Mouse (Mus musculus) kidney, embryonic 14.5 days (tissue): ENCODE measurements around the gene Commd1. TPM values are rescaled to one million over a fixed set of nuclear protein-coding genes. Genes with fewer than 3 reads are reported as not detected.

Experiments
- ATAC-seq: fragments of 200-750 bp; cut with Nextera tagmentation; 2 replicates; pipeline ENCODE4 v1.8.0; 2017; ENCODE audit warnings: moderate number of reproducible peaks, mild to moderate bottlenecking, moderate TSS enrichment, moderate library complexity; ENCODE audit not compliant: low FRiP score, low TSS enrichment
- H3K27ac ChIP-seq: fragments of 300-500 bp; sonication (generic); 2 replicates; pipeline ENCODE4 v1.5.1; 2014; ENCODE audit warnings: low read depth, mild to moderate bottlenecking, low read length, moderate library complexity, mixed read lengths
- H3K27me3 ChIP-seq: fragments of 300-500 bp; sonication (generic); 2 replicates; pipeline ENCODE4 v1.6.1; 2014; ENCODE audit warnings: mild to moderate bottlenecking, low read length; ENCODE audit not compliant: control insufficient read depth, insufficient read depth
- H3K36me3 ChIP-seq: fragments of 300-500 bp; sonication (generic); 2 replicates; pipeline ENCODE4 v1.6.1; 2014; ENCODE audit warnings: low read length, mixed read lengths; ENCODE audit not compliant: control insufficient read depth, insufficient read depth
- H3K4me1 ChIP-seq: fragments of 300-500 bp; sonication (generic); 2 replicates; pipeline ENCODE4 v1.6.1; 2014; ENCODE audit warnings: low read length, mixed read lengths; ENCODE audit not compliant: control insufficient read depth, insufficient read depth
- H3K4me2 ChIP-seq: fragments of 300-500 bp; sonication (generic); replicated peaks from 2 replicates; pipeline ENCODE4 v1.6.1; 2014; ENCODE audit warnings: low read depth, mild to moderate bottlenecking, low read length
- H3K4me3 ChIP-seq: fragments of 300-500 bp; sonication (generic); 2 replicates; pipeline ENCODE4 v1.5.1; 2014; ENCODE audit warnings: mild to moderate bottlenecking, low read length
- H3K9ac ChIP-seq: fragments of 300-500 bp; sonication (generic); 2 replicates; pipeline ENCODE4 v1.6.1; 2014; ENCODE audit warnings: low read depth, mild to moderate bottlenecking, low read length, moderate library complexity
- H3K9me3 ChIP-seq: fragments of 300-500 bp; sonication (generic); 2 replicates; pipeline ENCODE4 v1.6.1; 2016; ENCODE audit warnings: low read length; ENCODE audit not compliant: control insufficient read depth
- WGBS: fragments of 180-500 bp; shearing (Covaris S2); extraction: QIAGEN DNeasy Blood & Tissue Kit; methylation state at CpG from one replicate; pipeline ENCODE4 v1.1.7; 2014; 5-methylcytosine and 5-hydroxymethylcytosine counted together
- polyA plus RNA-seq: library from polyadenylated mRNA; unstranded; fragments of >200 nt; fragmentation: Nextera tagmentation; extraction: Ambion mirVana; gene quantifications from 2 replicates; pipeline ENCODE4 v1.2.1, GENCODE M21; 2014

Gene Commd1
- polyA plus RNA-seq, 1 experiment from 2014 or later, result 398 TPM

DNA sequence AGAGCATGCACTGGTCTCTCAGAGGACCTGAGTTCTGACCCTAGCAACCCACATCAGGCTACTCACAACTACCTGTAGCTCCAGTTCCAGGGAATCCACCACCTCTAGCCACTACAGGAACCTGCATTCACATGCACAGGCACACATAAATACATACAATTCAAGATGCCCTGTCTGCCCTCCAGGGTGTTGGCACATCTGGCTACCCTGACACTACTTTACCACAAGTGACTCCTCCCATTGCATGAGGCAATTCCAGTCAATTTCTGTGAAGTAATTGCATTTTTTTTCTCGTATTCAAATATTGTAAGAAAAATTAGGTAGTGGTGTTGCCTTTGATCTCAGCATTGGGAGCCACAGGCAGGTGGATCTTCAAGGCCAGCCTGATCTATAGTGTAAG lies 3.0 kb downstream of the Commd1 start:
- no peak for ATAC-seq
- no peak overlapping the region for H3K9ac ChIP-seq
- peaks cover 7% of the 10 kb centered on the region for H3K4me1 ChIP-seq
- no peak overlapping the region for H3K4me3 ChIP-seq
- no peaks in the 10 kb centered on the region for H3K9me3 ChIP-seq
- H3K4me2 ChIP-seq, result no peak overlapping the region
- peaks cover 14% of the 10 kb centered on the region for H3K36me3 ChIP-seq
- H3K27ac ChIP-seq, result no peak overlapping the region
- 82% methylated on average over 1 of the region's 1 CpGs for WGBS
- no peaks in the 10 kb centered on the region for H3K27me3 ChIP-seq

DNA sequence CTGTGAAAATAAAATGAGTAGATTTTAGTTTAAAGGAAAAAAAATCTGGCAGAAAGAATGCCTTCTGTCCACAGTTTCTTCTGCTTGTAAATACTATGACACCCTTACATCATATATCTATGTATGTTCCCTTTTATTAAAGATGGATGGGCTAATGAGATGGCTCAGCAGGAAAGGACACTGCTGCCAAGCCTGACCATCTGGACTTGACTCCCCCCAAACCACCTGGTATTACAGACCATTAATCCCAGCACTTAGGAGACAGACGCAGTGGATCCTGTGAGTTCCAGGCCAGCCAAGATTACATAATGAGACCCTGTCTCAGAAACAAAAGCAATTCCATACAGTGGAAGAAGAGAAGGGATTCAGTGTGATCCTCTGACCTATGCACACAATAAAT lies 3.5 kb downstream of the Commd1 start:
- Histone ChIP-seq H3K4me1 (peaks cover 7% of the 10 kb centered on the region), H3K4me2 (no peak overlapping the region), H3K9ac (no peak overlapping the region), H3K4me3 (no peak overlapping the region), H3K36me3 (peaks cover 14% of the 10 kb centered on the region), H3K27me3 (no peaks in the 10 kb centered on the region), H3K9me3 (peaks cover 4% of the 10 kb centered on the region), H3K27ac (no peak overlapping the region)
- 56% methylated on average over 1 of the region's 1 CpGs for WGBS
- no peak for ATAC-seq

DNA sequence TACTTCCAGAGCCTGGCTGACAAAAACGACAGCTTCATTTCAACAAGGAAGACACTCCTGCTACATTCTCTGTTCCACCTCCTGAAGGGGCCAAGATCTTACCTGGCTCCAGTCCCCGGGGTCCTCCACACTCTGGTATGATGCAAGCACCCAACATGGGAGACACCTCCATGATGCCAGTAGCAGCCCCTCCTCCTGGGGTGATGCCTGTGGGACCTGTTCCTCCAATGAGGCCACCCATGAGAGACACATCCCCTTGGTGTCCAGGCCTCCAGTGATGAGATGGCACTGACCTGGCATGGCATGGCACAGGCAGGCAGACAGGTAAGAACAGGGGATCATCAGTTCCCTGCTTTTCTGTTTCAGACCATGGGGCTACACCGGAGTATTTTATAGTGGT lies 4.0 kb downstream of the Commd1 start:
- no peak for ATAC-seq
- Histone ChIP-seq H3K4me1 (peaks cover 7% of the 10 kb centered on the region), H3K27me3 (no peaks in the 10 kb centered on the region), H3K4me3 (no peak overlapping the region), H3K27ac (no peak overlapping the region), H3K9me3 (peaks cover 9% of the 10 kb centered on the region), H3K9ac (no peak overlapping the region), H3K4me2 (no peak overlapping the region), H3K36me3 (peaks cover 14% of the 10 kb centered on the region)
- 96% methylated on average over 3 of the region's 3 CpGs for WGBS

DNA sequence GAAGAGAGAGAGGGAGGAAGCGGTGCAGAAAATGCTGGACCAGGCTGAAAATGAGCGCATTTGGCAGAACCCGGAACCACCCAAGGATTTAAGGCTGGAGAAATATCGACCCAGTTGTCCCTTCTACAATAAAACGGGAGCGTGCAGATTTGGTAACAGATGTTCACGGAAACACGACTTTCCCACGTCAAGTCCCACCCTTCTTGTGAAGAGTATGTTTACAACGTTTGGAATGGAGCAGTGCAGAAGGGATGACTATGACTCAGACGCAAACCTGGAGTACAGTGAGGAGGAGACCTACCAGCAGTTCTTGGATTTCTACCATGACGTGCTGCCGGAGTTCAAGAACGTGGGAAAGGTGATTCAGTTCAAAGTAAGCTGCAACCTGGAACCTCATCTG lies 8.6 kb downstream of the Commd1 start:
- peaks cover 14% of the 10 kb centered on the region for H3K36me3 ChIP-seq
- whole genome bisulfite sequencing, result 47% methylated on average over 14 of the region's 14 CpGs

DNA sequence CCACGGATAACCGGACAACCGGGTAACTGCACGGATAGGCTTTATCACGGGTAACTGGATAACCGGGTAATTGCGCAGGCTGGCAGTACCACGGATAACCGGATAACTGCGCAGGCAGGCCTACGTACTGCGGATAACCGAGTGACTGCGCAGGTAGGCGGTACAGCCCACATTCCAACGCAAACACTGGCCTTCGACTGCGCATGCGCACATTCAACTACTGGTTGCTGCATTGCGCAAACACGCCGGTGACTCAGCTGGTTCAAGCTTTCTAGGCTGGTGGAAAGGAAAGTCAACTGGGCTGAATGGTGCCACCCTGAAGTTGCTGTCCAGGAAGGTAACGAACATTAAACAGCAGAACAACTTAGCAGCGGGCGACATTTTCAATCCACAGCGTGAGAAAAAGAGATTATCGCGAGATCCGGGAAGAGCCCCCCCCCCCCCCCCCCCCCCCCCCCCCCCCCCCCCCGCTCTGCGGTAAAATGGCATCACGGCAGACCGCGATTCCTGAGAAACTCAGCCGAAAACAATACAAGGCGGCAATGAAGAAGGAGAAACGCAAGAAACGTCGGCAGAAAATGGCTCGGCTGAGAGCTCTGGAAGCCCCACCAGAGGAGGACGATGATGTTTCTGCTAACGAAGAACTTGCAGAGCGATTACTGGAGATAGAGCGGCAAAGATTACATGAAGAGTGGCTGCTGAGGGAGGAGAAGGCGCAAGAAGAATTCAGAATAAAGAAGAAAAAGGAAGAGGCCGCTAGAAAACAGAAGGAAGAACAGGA lies 9.2 kb downstream of the Commd1 start:
- WGBS, result 54% methylated on average over 43 of the region's 46 CpGs
- Histone ChIP-seq H3K9ac (peak overlapping the region; percentile 63), H3K27me3 (no peaks in the 10 kb centered on the region), H3K36me3 (peaks cover 9% of the 10 kb centered on the region), H3K4me2 (peak overlapping the region; percentile 74), H3K4me3 (peak overlapping the region; percentile 45), H3K4me1 (no peaks in the 10 kb centered on the region), H3K27ac (no peak overlapping the region), H3K9me3 (peaks cover 25% of the 10 kb centered on the region)
- ATAC-seq, result peak; percentile 81

More for the DNA sequence above, 8.6 kb downstream of the Commd1 start:
- Histone ChIP-seq H3K27ac (no peak overlapping the region), H3K9ac (peak overlapping the region; percentile 63; the same call in 1 of the 2 replicates), H3K9me3 (peaks cover 25% of the 10 kb centered on the region), H3K4me3 (peak overlapping the region; percentile 45), H3K27me3 (no peaks in the 10 kb centered on the region), H3K4me2 (peak overlapping the region; percentile 59), H3K4me1 (no peaks in the 10 kb centered on the region)
- ATAC-seq, result no peak

DNA sequence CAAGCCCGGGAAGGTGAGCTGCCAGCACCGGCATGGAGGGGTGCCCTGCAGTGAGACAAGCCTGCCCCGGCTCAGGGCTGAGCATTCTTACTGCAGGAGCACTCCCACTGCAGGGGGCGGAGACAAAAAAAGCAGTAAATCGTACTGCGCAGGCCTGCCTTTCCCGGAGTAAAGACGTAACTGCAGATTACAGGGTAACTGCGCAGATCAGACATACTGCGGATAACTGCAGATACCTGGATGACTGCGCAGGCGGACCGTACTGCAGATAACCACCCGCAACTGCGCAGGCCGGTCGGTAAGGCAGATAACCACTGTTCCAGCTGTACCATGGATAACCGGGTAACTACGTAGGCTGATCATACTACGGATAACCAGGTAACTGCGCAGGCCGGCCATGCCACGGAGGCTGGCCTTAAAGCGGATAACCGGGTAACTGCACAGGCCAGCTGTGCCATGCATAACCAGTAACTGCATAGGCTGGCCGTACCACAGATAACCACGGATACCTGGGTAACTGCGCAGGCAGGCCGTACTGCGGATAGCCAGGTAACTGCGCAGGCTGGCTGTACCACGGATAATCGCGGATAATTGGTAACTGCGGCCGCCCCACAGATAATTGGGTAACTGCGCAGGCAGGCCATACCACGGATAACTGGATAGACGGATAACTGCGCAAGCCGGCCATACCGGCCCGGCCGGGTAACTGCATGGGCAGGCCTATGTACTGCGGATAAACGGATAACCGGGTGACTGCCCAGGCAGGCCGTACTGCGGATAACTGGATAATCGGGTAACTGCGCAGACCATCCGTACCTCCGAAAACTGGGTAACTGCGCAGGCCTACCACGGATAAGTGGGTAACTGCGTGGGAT lies 10.1 kb downstream of the Commd1 start, which contains the start of gene Zrsr1:
Zrsr1 (plus strand) TSS at position 171 of the 875 bp plus-strand sequence.
- no peaks in the 10 kb centered on the region for H3K27me3 ChIP-seq
- WGBS, result 50% methylated on average over 56 of the region's 56 CpGs
- ATAC-seq, result peak; percentile 79
- peak within 1 kb of the TSS; percentile 45 for H3K4me3 ChIP-seq
- H3K9ac ChIP-seq, result peak within 1 kb of the TSS; percentile 60
- peaks cover 7% of the 10 kb centered on the region for H3K36me3 ChIP-seq
- no peak within 1 kb of the TSS for H3K27ac ChIP-seq
- H3K4me2 ChIP-seq, result peak within 1 kb of the TSS; percentile 74
- peaks cover 31% of the 10 kb centered on the region for H3K9me3 ChIP-seq
- H3K4me1 ChIP-seq, result no peaks in the 10 kb centered on the region

DNA sequence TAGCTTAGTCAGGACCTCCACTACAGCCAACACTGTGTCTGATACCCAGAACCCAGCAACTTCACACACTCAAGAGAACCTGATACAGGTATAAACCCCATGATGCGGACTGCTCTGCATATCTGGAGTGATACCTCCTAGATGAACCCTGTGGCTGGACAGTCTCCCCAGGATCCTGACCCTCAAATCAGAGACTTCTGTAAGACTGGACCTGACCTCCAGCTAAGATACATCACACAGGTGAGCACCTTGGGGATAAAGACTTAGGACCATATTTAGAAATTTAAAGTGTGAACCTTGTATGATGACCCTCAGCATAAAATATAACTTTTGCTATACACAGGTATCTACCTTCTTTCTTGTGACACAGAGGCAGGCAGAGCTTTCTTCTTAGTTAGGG lies 11.6 kb downstream of the Commd1 start:
- H3K36me3 ChIP-seq, result no peaks in the 10 kb centered on the region

DNA sequence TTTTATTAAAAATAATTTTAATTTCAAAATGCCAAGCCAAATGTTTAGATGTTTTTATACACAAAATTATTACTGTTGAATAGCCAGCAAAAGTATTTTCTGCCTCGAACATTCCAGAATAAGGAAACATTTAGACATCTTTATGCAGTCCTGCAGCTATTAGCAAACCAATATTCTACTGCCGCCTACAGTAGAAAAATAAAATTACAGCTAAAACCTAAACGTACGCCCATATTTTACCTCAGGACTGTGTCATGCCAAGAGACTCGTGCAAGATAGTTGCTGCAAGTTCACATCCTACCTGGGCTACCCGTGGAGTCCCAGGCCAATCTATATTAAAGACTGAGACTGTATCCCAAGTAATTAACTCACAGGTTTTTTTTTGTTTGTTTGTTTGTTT lies 12.7 kb downstream of the Commd1 start:
- no peak overlapping the region for H3K27ac ChIP-seq
- no peak overlapping the region for H3K4me2 ChIP-seq
- ATAC-seq, result no peak
- no peak overlapping the region for H3K4me3 ChIP-seq
- H3K9me3 ChIP-seq, result peaks cover 38% of the 10 kb centered on the region
- no peak overlapping the region for H3K9ac ChIP-seq
- H3K4me1 ChIP-seq, result no peaks in the 10 kb centered on the region
- H3K36me3 ChIP-seq, result no peaks in the 10 kb centered on the region
- H3K27me3 ChIP-seq, result no peaks in the 10 kb centered on the region
- 60% methylated on average over 6 of the region's 6 CpGs for WGBS

More for the DNA sequence above, 11.6 kb downstream of the Commd1 start:
- Histone ChIP-seq H3K27ac (no peak overlapping the region), H3K4me1 (no peaks in the 10 kb centered on the region), H3K27me3 (no peaks in the 10 kb centered on the region), H3K9ac (no peak overlapping the region), H3K4me2 (no peak overlapping the region), H3K9me3 (peaks cover 38% of the 10 kb centered on the region), H3K4me3 (no peak overlapping the region)
- 96% methylated on average over 1 of the region's 1 CpGs for WGBS
- ATAC-seq, result no peak

DNA sequence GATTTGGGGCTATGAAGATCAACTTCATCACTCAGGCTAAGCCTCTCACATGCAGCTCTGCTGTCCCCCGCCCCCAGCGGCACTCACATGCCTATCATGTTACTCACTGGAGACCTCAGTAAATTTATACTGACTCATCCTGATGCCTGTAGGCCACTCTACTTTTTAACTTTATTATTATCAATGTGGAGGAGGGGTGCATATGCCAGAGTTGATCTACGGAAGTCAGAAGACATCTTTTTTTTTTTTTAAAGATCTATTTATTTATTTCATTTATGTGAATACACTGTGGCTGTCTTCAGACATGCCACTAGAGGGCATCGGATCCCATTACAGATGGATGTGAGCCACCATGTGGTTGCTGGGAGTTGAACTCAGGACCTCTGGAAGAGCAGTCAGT lies 16.7 kb downstream of the Commd1 start:
- 62% methylated on average over 4 of the region's 4 CpGs for WGBS
- H3K4me3 ChIP-seq, result no peak overlapping the region
- peaks cover 13% of the 10 kb centered on the region for H3K9me3 ChIP-seq
- H3K27me3 ChIP-seq, result no peaks in the 10 kb centered on the region
- H3K27ac ChIP-seq, result no peak overlapping the region
- H3K9ac ChIP-seq, result no peak overlapping the region
- H3K36me3 ChIP-seq, result no peaks in the 10 kb centered on the region
- H3K4me2 ChIP-seq, result no peak overlapping the region
- H3K4me1 ChIP-seq, result no peaks in the 10 kb centered on the region
- 0 out of 2 replicates have a peak, but pooled peaks have one; percentile 71 for ATAC-seq
